Mouse (Mus musculus) erythroblast, embryonic 14.5 days (primary cell): Measurements from ENCODE around the gene Cetn4.

Source experiments
- GATA1 ChIP-seq: IDR thresholded peaks from 2 replicates; pipeline ENCODE4 v1.6.1; 2012; ENCODE audit warnings: low read length, inconsistent platforms, mixed read lengths
- TAL1 ChIP-seq: IDR thresholded peaks from 3 replicates; pipeline ENCODE4 v1.6.1; 2012; ENCODE audit warnings: low read length, inconsistent platforms, mixed read lengths

GRCm38 (mm10) chr3:37280221-37280620 is 32.3 kb downstream of the Cetn4 start:
- TF ChIP-seq GATA1 = no peak
- no peak for TF ChIP-seq TAL1
